Mouse (Mus musculus) ZHBTc4 (cell line): ENCODE data around the gene Tjp3.

Experiments
- DNase-seq: peaks from one replicate; pipeline ENCODE4 v3.0.0-alpha.2; 2011; ENCODE audit warnings: low read depth, low spot score

Gene Tjp3

GRCm38 (mm10) chr10:81233226-81233585 lies 58.2 kb downstream of the Tjp3 start:
- DNase-seq: no peak

GRCm38 (mm10) chr10:81232580-81233225 lies 58.7 kb downstream of the Tjp3 start, which contains the start of gene Zfr2:
TSS of gene Zfr2 (plus strand) at chr10:81233155.
- DNase-seq: peak; percentile 96

- no peak for DNase-seq
These were observed 59.9 kb downstream of the Tjp3 start for GRCm38 (mm10) chr10:81231436-81231835.

GRCm38 (mm10) chr10:81230438-81231332 lies 60.7 kb downstream of the Tjp3 start, which contains the start of gene Atcay:
TSS of gene Atcay (minus strand) at chr10:81230833.
- DNase-seq: peak; percentile 51

GRCm38 (mm10) chr10:81229735-81230437 lies 61.5 kb downstream of the Tjp3 start:
- DNase-seq: no peak

- DNase-seq: peak; percentile 63
These were observed 67.7 kb downstream of the Tjp3 start for GRCm38 (mm10) chr10:81223731-81224130.
